Mouse (Mus musculus) G1E (cell line): Measurements from ENCODE around the gene Pth1r. TPM values are rescaled to one million over a fixed set of nuclear protein-coding genes. Genes with fewer than 3 reads are reported as not detected.

Experiments
- ATAC-seq: 2 replicates; pipeline ENCODE4 v1.8.0; 2016; ENCODE audit warnings: mild to moderate bottlenecking; ENCODE audit not compliant: insufficient number of reproducible peaks, poor library complexity, low FRiP score, severe bottlenecking; ENCODE audit errors: extremely low read depth
- DNase-seq: peaks from one replicate; pipeline ENCODE4 v3.0.0; 2012; ENCODE audit warnings: low spot score
- H3K27me3 ChIP-seq: 2 replicates; pipeline ENCODE4 v1.6.1; 2012; ENCODE audit warnings: mild to moderate bottlenecking, low read length, inconsistent platforms; ENCODE audit not compliant: insufficient read depth
- H3K36me3 ChIP-seq: replicated peaks from 2 replicates; pipeline ENCODE3; 2012; ENCODE audit warnings: mild to moderate bottlenecking, inconsistent platforms
- H3K4me1 ChIP-seq: 2 replicates; pipeline ENCODE4 v1.6.1; 2012; ENCODE audit warnings: low read depth, low read length, inconsistent platforms, mixed read lengths; ENCODE audit not compliant: insufficient read depth
- H3K4me3 ChIP-seq: 2 replicates; pipeline ENCODE4 v1.5.1; 2012; ENCODE audit warnings: low read depth, mild to moderate bottlenecking, inconsistent platforms, low read length, moderate library complexity, mixed read lengths
- H3K9me3 ChIP-seq: replicated peaks from 2 replicates; pipeline ENCODE4 v1.6.1; 2012; ENCODE audit warnings: inconsistent platforms
- CTCF ChIP-seq: IDR thresholded peaks from 2 replicates; pipeline ENCODE4 v1.5.1; 2012; ENCODE audit warnings: low read depth, low read length, inconsistent platforms, mixed read lengths
- GATA1 ChIP-seq: IDR thresholded peaks from 2 replicates; pipeline ENCODE4 v1.6.1; 2012; ENCODE audit warnings: borderline replicate concordance, low read length, inconsistent platforms, mixed read lengths
- GATA2 ChIP-seq: IDR thresholded peaks from 2 replicates; pipeline ENCODE4 v1.6.1; 2012; ENCODE audit warnings: low read depth, low read length, inconsistent platforms, borderline replicate concordance
- POLR2AphosphoS5 ChIP-seq: IDR thresholded peaks from 2 replicates; pipeline ENCODE4 v1.6.1; 2012; ENCODE audit warnings: low read depth, low read length, inconsistent platforms; ENCODE audit not compliant: insufficient replicate concordance
- TAL1 ChIP-seq: conservative IDR thresholded peaks from 2 replicates; pipeline ENCODE4 v1.6.1; 2012; ENCODE audit warnings: low read depth, low read length, inconsistent platforms, mixed read lengths
- polyA plus RNA-seq: library from polyadenylated mRNA; stranded (reverse); fragments of >175 nt; gene quantifications from 2 replicates; pipeline ENCODE4 v1.2.3, GENCODE M21; 2012
- total RNA-seq, 2 experiments: library from RNA; stranded (forward) in 1 of 2; stranded (reverse) in 1 of 2; fragments of 200-1000 nt in 1 of 2; fragments of >200 nt in 1 of 2; fragmentation: Nextera tagmentation in 1 of 2; gene quantifications; 2 replicates each; pipeline ENCODE4 v1.2.3; 2014 to 2017

The Pth1r gene
- total and polyA plus RNA-seq, 3 experiments, result 0.03 TPM; not detected in 2

GRCm38 (mm10) chr9:110779242-110779913 is 32.4 kb upstream of the Pth1r start:
- TF ChIP-seq POLR2AphosphoS5 (no peak), GATA1 (no peak), TAL1 (no peak), CTCF (no peak), GATA2 (no peak)
- peaks cover 7% of the 10 kb centered on the region; the same call in 1 of the 2 replicates for H3K4me1 ChIP-seq
- H3K36me3 ChIP-seq, result no peaks in the 10 kb centered on the region
- DNase-seq, result no peak
- no peak overlapping the region for H3K4me3 ChIP-seq
- H3K27me3 ChIP-seq, result peaks cover 59% of the 10 kb centered on the region
- no peak for ATAC-seq
- H3K9me3 ChIP-seq, result no peaks in the 10 kb centered on the region

GRCm38 (mm10) chr9:110778559-110778958 is 31.6 kb upstream of the Pth1r start:
- TF ChIP-seq GATA1 (no peak), CTCF (no peak), GATA2 (no peak), TAL1 (no peak), POLR2AphosphoS5 (no peak)
- no peaks in the 10 kb centered on the region for H3K9me3 ChIP-seq
- no peaks in the 10 kb centered on the region for H3K36me3 ChIP-seq
- H3K27me3 ChIP-seq, result peaks cover 61% of the 10 kb centered on the region
- DNase-seq (no peak), ATAC-seq (no peak)
- peaks cover 7% of the 10 kb centered on the region; the same call in 1 of the 2 replicates for H3K4me1 ChIP-seq
- H3K4me3 ChIP-seq, result no peak overlapping the region

DNA sequence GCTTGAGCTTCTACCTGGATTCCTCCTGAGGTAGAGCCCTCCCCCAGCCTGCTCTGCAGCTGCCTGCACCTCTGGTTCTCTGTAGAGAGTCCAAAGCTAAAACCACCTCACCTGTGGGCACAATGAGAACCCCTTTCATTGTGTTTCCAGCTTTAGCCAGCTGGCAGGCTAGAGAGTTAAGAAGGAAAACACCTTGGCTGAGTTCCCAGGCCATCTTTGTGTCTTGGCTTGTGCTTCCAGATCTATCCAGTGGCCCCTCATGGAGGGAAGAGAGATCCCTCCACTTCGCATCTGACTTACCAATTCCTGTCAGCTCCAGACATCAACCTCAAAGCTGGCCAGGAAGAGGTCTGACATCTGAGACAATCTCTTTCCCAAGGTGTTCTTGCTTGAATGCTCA is 31.2 kb upstream of the Pth1r start:
- Histone ChIP-seq H3K4me1 (peaks cover 7% of the 10 kb centered on the region; the same call in 1 of the 2 replicates), H3K27me3 (peaks cover 61% of the 10 kb centered on the region), H3K4me3 (no peak overlapping the region), H3K36me3 (no peaks in the 10 kb centered on the region), H3K9me3 (no peaks in the 10 kb centered on the region)
- DNase-seq (no peak), ATAC-seq (no peak)
- TF ChIP-seq CTCF (no peak), TAL1 (no peak), POLR2AphosphoS5 (no peak), GATA1 (no peak), GATA2 (no peak)

- no peaks in the 10 kb centered on the region for H3K4me1 ChIP-seq
- TF ChIP-seq TAL1 (no peak), GATA2 (no peak), POLR2AphosphoS5 (no peak), CTCF (no peak), GATA1 (no peak)
- H3K4me3 ChIP-seq, result no peak overlapping the region
- H3K9me3 ChIP-seq, result no peaks in the 10 kb centered on the region
- DNase-seq (no peak), ATAC-seq (no peak)
- H3K36me3 ChIP-seq, result no peaks in the 10 kb centered on the region
- H3K27me3 ChIP-seq, result peaks cover 39% of the 10 kb centered on the region
Measured at GRCm38 (mm10) chr9:110775269-110776022, 28.5 kb upstream of the Pth1r start.

DNA sequence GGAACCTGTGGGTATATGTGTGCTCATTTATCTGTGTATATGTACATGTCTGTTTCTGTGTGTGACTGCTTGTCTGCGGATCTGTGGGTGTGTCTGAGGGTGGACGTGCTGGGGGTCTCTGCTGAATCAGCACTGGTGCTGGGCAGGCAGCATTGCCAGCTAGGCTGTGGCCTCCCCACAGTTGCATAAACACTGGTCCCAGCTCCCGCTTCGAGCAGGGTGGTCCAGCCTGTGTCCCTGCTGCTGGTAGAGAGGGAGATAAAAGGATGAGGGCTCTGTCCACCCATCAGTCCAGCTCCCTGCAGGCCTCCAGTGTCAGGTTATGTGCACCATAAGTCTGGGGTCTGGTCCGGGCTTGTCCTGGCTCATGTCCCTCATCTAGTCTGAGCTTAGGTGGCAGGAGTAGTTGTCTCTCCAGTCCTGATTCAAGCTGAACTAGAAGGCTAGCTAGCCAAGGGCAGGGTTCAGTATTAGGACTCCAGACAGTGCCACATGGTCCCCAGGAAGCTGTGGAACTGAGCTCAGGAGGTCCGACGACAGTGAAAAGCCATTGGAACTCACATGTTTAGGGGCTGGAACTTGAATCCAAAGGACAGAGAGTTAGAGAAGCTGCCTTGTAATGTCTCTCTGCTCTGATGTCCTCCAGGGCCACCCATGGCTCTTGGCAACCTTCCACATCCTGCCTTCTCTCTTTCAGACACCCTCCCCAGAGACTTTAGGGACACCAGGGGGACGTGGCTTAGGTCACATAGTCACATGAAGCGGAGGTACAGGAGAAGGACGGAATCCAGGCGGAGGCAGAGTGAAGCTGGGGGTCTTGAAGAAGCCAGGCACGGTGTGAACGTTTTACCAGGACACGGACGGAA is 27.7 kb upstream of the Pth1r start:
- no peaks in the 10 kb centered on the region for H3K36me3 ChIP-seq
- no peak for DNase-seq
- no peak overlapping the region for H3K4me3 ChIP-seq
- no peak for ATAC-seq
- H3K4me1 ChIP-seq, result no peaks in the 10 kb centered on the region
- TF ChIP-seq TAL1 (no peak), CTCF (no peak), POLR2AphosphoS5 (no peak), GATA1 (no peak), GATA2 (no peak)
- H3K9me3 ChIP-seq, result no peaks in the 10 kb centered on the region
- H3K27me3 ChIP-seq, result peaks cover 42% of the 10 kb centered on the region

- DNase-seq, result no peak
- no peak for ATAC-seq
- Histone ChIP-seq H3K27me3 (peaks cover 34% of the 10 kb centered on the region), H3K4me1 (no peaks in the 10 kb centered on the region), H3K9me3 (no peaks in the 10 kb centered on the region), H3K36me3 (no peaks in the 10 kb centered on the region), H3K4me3 (no peak overlapping the region)
- no peak for TF ChIP-seq CTCF
- TF ChIP-seq TAL1, result no peak
- TF ChIP-seq GATA2, result no peak
- no peak for TF ChIP-seq POLR2AphosphoS5
- no peak for TF ChIP-seq GATA1
Measured at GRCm38 (mm10) chr9:110772336-110772735, 25.4 kb upstream of the Pth1r start.
